In genomic region chr11:106722831-106723361, GRCm38 (mm10) we compare ENCODE assay signal across 9 mouse cellular contexts. TPM values are rescaled to one million over a fixed set of nuclear protein-coding genes. Genes with fewer than 3 reads are reported as not detected.
DNase-seq lines count a peak whose midpoint lies in the region; ATAC-seq and TF ChIP-seq lines count a peak whose summit lies in the region.
"Had no signal": no experiment of that assay in that cellular context is flagged by ENCODE, and none has a peak within 500 bp of the region (broad histone marks: within the 10 kb centered on the region; RNA-seq: fewer than 3 reads in every experiment).

No protein-coding gene starts in this region.

- no peak overlapping the region for H3K4me2 ChIP-seq in neural tube, embryonic 13.5 days
- peak overlapping the region; percentile 48 for H3K4me2 ChIP-seq in liver, embryonic 12.5 days
- no peak overlapping the region for H3K4me2 ChIP-seq in stomach, postnatal 0 days (replicated peaks; ENCODE audit: low read depth)

- H3K4me1 ChIP-seq in neural tube, embryonic 13.5 days (replicated peaks), result peaks cover 12% of the 10 kb centered on the region
- H3K4me1 ChIP-seq in liver, embryonic 12.5 days, result peaks cover 30% of the 10 kb centered on the region
- peaks cover 3% of the 10 kb centered on the region; the same call in 1 of the 2 replicates for H3K4me1 ChIP-seq in stomach, postnatal 0 days (replicated peaks; ENCODE audit: control insufficient read depth, insufficient read depth)
- peaks cover 17% of the 10 kb centered on the region for H3K4me1 ChIP-seq in midbrain, embryonic 10.5 days

- no peak overlapping the region for H3K4me3 ChIP-seq in neural tube, embryonic 13.5 days
- no peak overlapping the region for H3K4me3 ChIP-seq in liver, embryonic 12.5 days
- no peak overlapping the region for H3K4me3 ChIP-seq in stomach, postnatal 0 days (ENCODE audit: low read depth, low read length)
- no peak overlapping the region for H3K4me3 ChIP-seq in midbrain, embryonic 10.5 days

- TF ChIP-seq EP300 in stomach, postnatal 0 days (optimal IDR thresholded peaks at IDR 0.05), result no peak

- H3K9me3 ChIP-seq in neural tube, embryonic 13.5 days, result no peaks in the 10 kb centered on the region
- H3K9me3 ChIP-seq in liver, embryonic 12.5 days (replicated peaks), result no peaks in the 10 kb centered on the region
- no peaks in the 10 kb centered on the region for H3K9me3 ChIP-seq in stomach, postnatal 0 days (ENCODE audit: control insufficient read depth, low read length)
- H3K9me3 ChIP-seq in midbrain, embryonic 10.5 days (replicated peaks), result no peaks in the 10 kb centered on the region

- no peak overlapping the region for H3K9ac ChIP-seq in neural tube, embryonic 13.5 days
- peak overlapping the region; percentile 53; the same call in 1 of the 2 replicates for H3K9ac ChIP-seq in liver, embryonic 12.5 days
- H3K9ac ChIP-seq in stomach, postnatal 0 days (ENCODE audit: low read length), result no peak overlapping the region

- TF ChIP-seq CTCF in stomach, postnatal 0 days (IDR thresholded peaks at IDR 0.05; ENCODE audit: low read depth), result no peak

- H3K27me3 ChIP-seq in neural tube, embryonic 13.5 days, result no peaks in the 10 kb centered on the region
- no peaks in the 10 kb centered on the region for H3K27me3 ChIP-seq in liver, embryonic 12.5 days (replicated peaks)
- no peaks in the 10 kb centered on the region for H3K27me3 ChIP-seq in stomach, postnatal 0 days (ENCODE audit: control insufficient read depth, insufficient read depth, low read length)
- H3K27me3 ChIP-seq in midbrain, embryonic 10.5 days (ENCODE audit: low read depth, poor library complexity, severe bottlenecking), result no peaks in the 10 kb centered on the region

- no peak overlapping the region for H3K27ac ChIP-seq in neural tube, embryonic 13.5 days (replicated peaks)
- peak overlapping the region; percentile 62 for H3K27ac ChIP-seq in liver, embryonic 12.5 days
- peak overlapping the region; percentile 71 for H3K27ac ChIP-seq in stomach, postnatal 0 days (replicated peaks)
- no peak overlapping the region for H3K27ac ChIP-seq in midbrain, embryonic 10.5 days (replicated peaks)
- H3K27ac ChIP-seq: macrophage had no signal

- 4% methylated on average over 6 of the region's 7 CpGs for WGBS in neural tube, embryonic 13.5 days
- 11% methylated on average over 7 of the region's 7 CpGs for WGBS in liver, embryonic 12.5 days (ENCODE audit: insufficient replicate concordance)
- WGBS in stomach, postnatal 0 days, result 7% methylated on average over 7 of the region's 7 CpGs
- WGBS in midbrain, embryonic 10.5 days, result 38% methylated on average over 7 of the region's 7 CpGs

- ATAC-seq in neural tube, embryonic 13.5 days (ENCODE audit: low read depth), result peak; percentile 47; the same call in 1 of the 2 replicates
- peak; percentile 83 for ATAC-seq in liver, embryonic 12.5 days
- ATAC-seq in stomach, postnatal 0 days (ENCODE audit: low FRiP score, low TSS enrichment), result peak; percentile 86

- no peak for DNase-seq in neural tube, embryonic 10.5 days (ENCODE audit: extremely low spot score, low spot score)
- DNase-seq in gastrocnemius, postnatal 25 days, result peak; percentile 33
- peak; percentile 58 for DNase-seq in stomach, postnatal 0 days (ENCODE audit: low spot score)
- no peak for DNase-seq in T-cell, adult 2 months (ENCODE audit: low spot score)
- DNase-seq in natural killer cell, adult 2 months (ENCODE audit: low spot score in 2 of 2), result no peak
- no peak for DNase-seq in midbrain, embryonic 10.5 days (ENCODE audit: low spot score)

- no peaks in the 10 kb centered on the region for H3K36me3 ChIP-seq in neural tube, embryonic 13.5 days
- H3K36me3 ChIP-seq in liver, embryonic 12.5 days, result no peaks in the 10 kb centered on the region
- H3K36me3 ChIP-seq in stomach, postnatal 0 days (ENCODE audit: control insufficient read depth, insufficient read depth, low read length), result no peaks in the 10 kb centered on the region
- H3K36me3 ChIP-seq in midbrain, embryonic 10.5 days, result no peaks in the 10 kb centered on the region

RNA-seq across cellular contexts. Expression of gene Pecam1, which starts 27.5 kb away (rescaled TPM):
- 20.6 and 26.8 TPM in 2 replicates for polyA plus RNA-seq in neural tube, embryonic 13.5 days (2015; fragmentation: Nextera tagmentation; extraction: Ambion mirVana)
- 10 to 100 TPM; 32.2 to 50.6 TPM for total RNA-seq in gastrocnemius, postnatal 25 days (2021)
- 10.7 and 12.3 TPM in 2 replicates for polyA plus RNA-seq in liver, embryonic 12.5 days (2016; fragmentation: Nextera tagmentation; extraction: Ambion mirVana)
- 20.2 and 20.4 TPM in 2 replicates for polyA plus RNA-seq in stomach, postnatal 0 days (2015; fragmentation: Nextera tagmentation; extraction: Ambion mirVana)
- polyA plus RNA-seq in midbrain, embryonic 10.5 days (2016; fragmentation: Nextera tagmentation; extraction: Ambion mirVana), result 15.3 and 17.2 TPM in 2 replicates

RNA-seq across cellular contexts. Expression of gene Milr1, which starts 28.1 kb away (rescaled TPM):
- 1.3 and 1.5 TPM in 2 replicates for polyA plus RNA-seq in neural tube, embryonic 13.5 days (2015; fragmentation: Nextera tagmentation; extraction: Ambion mirVana)
- not detected for total RNA-seq in gastrocnemius, postnatal 25 days (2021)
- 2.2 and 2.7 TPM in 2 replicates for polyA plus RNA-seq in liver, embryonic 12.5 days (2016; fragmentation: Nextera tagmentation; extraction: Ambion mirVana)
- polyA plus RNA-seq in stomach, postnatal 0 days (2015; fragmentation: Nextera tagmentation; extraction: Ambion mirVana), result 2.2 and 2.8 TPM in 2 replicates
- 0.67 and 1.1 TPM in 2 replicates for polyA plus RNA-seq in midbrain, embryonic 10.5 days (2016; fragmentation: Nextera tagmentation; extraction: Ambion mirVana)

RNA-seq across cellular contexts. Expression of gene Polg2, which starts 56.4 kb away (rescaled TPM):
- polyA plus RNA-seq in neural tube, embryonic 13.5 days (2015; fragmentation: Nextera tagmentation; extraction: Ambion mirVana), result 7.7 and 9.9 TPM in 2 replicates
- total RNA-seq in gastrocnemius, postnatal 25 days (2021), result 1 to 10 TPM; 2.8 to 3.3 TPM
- polyA plus RNA-seq in liver, embryonic 12.5 days (2016; fragmentation: Nextera tagmentation; extraction: Ambion mirVana), result 7.0 and 7.3 TPM in 2 replicates
- polyA plus RNA-seq in stomach, postnatal 0 days (2015; fragmentation: Nextera tagmentation; extraction: Ambion mirVana), result 8.9 and 10.3 TPM in 2 replicates
- polyA plus RNA-seq in midbrain, embryonic 10.5 days (2016; fragmentation: Nextera tagmentation; extraction: Ambion mirVana), result 10.2 and 10.7 TPM in 2 replicates

Comparison
In these comparisons a context has a peak if more than half of its experiments do, and no peak if none do; other contexts are left out.
1. H3K27ac ChIP-seq: peak in liver, embryonic 12.5 days (single experiment) and stomach, postnatal 0 days (single experiment); none in neural tube, embryonic 13.5 days (single experiment) and midbrain, embryonic 10.5 days (single experiment).
2. DNase-seq: peak in gastrocnemius, postnatal 25 days (single experiment) and stomach, postnatal 0 days (single experiment); none in neural tube, embryonic 10.5 days (single experiment), T-cell, adult 2 months (single experiment), natural killer cell, adult 2 months (0 of 2) and midbrain, embryonic 10.5 days (single experiment).
3. Peak in every context shown above with its lines, with median percentiles within 50 percentile points of each other: ATAC-seq.